Mouse (Mus musculus) myocyte (in vitro differentiated cells): ENCODE data around the gene Prdm5. TPM values are rescaled to one million over a fixed set of nuclear protein-coding genes. Genes with fewer than 3 reads are reported as not detected.

Experiments used
- H3K27me3 ChIP-seq: one replicate; pipeline ENCODE4 v1.6.1; 2011; ENCODE audit not compliant: control insufficient read depth, insufficient read depth, insufficient read length
- H3K36me3 ChIP-seq: one replicate; pipeline ENCODE4 v1.6.1; 2011; ENCODE audit not compliant: control insufficient read depth, insufficient read depth
- H3K4me2 ChIP-seq: one replicate; pipeline ENCODE4 v1.6.1; 2011; ENCODE audit warnings: low read depth, control low read depth
- H3K4me3 ChIP-seq: one replicate; pipeline ENCODE4 v1.5.1; 2011; ENCODE audit warnings: mild to moderate bottlenecking, control low read depth, moderate library complexity
- H3K79me2 ChIP-seq: one replicate; pipeline ENCODE4 v1.6.1; 2011; ENCODE audit not compliant: control insufficient read depth, insufficient read depth
- H3ac ChIP-seq: one replicate; pipeline ENCODE4 v1.6.1; 2011; ENCODE audit not compliant: control insufficient read depth, insufficient read length
- CEBPB ChIP-seq: IDR thresholded peaks from 2 replicates; pipeline ENCODE4 v1.6.1; 2011; ENCODE audit warnings: mild to moderate bottlenecking, moderate library complexity; ENCODE audit not compliant: poor library complexity, insufficient read depth, severe bottlenecking
- E2F4 ChIP-seq: IDR thresholded peaks from one replicate; pipeline ENCODE4 v1.6.1; 2011; ENCODE audit warnings: mild to moderate bottlenecking, control low read depth, moderate library complexity; ENCODE audit not compliant: insufficient read depth
- MAX ChIP-seq: IDR thresholded peaks from one replicate; pipeline ENCODE4 v1.6.1; 2011; ENCODE audit warnings: low read depth, mild to moderate bottlenecking, control low read depth
- MYOD1 ChIP-seq, 3 experiments: IDR thresholded peaks; one replicate each; pipeline ENCODE4 v1.6.1; 2011; ENCODE audit warnings: control low read depth in 2 of 3, low read depth in 2 of 3, mild to moderate bottlenecking in 2 of 3, moderate library complexity in 1 of 3; ENCODE audit not compliant: insufficient read length in 2 of 3, control insufficient read depth in 1 of 3
- MYOG ChIP-seq, 3 experiments: IDR thresholded peaks; one replicate each; pipeline ENCODE4 v1.6.1; 2011; ENCODE audit warnings: control low read depth in 2 of 3, low read depth in 2 of 3, mild to moderate bottlenecking in 2 of 3; ENCODE audit not compliant: insufficient read length in 2 of 3, control insufficient read depth in 1 of 3, insufficient read depth in 1 of 3
- POLR2A ChIP-seq: IDR thresholded peaks from one replicate; pipeline ENCODE4 v1.6.1; 2011; ENCODE audit warnings: low read depth, mild to moderate bottlenecking, control low read depth, moderate library complexity; ENCODE audit not compliant: insufficient read length
- POLR2AphosphoS2 ChIP-seq: IDR thresholded peaks from one replicate; pipeline ENCODE4 v1.6.1; 2011; ENCODE audit warnings: low read depth, control low read depth; ENCODE audit not compliant: insufficient read length
- REST ChIP-seq: IDR thresholded peaks from one replicate; pipeline ENCODE4 v1.6.1; 2011; ENCODE audit warnings: mild to moderate bottlenecking, control low read depth, moderate library complexity; ENCODE audit not compliant: insufficient read depth, insufficient read length
- SRF ChIP-seq: IDR thresholded peaks from one replicate; pipeline ENCODE4 v1.6.1; 2011; ENCODE audit warnings: low read depth; ENCODE audit not compliant: control insufficient read depth, insufficient read length
- TCF12 ChIP-seq: IDR thresholded peaks from one replicate; pipeline ENCODE4 v1.6.1; 2011; ENCODE audit warnings: mild to moderate bottlenecking, control low read depth; ENCODE audit not compliant: poor library complexity, insufficient read depth, severe bottlenecking
- TCF3 ChIP-seq: IDR thresholded peaks from one replicate; pipeline ENCODE4 v1.6.1; 2011; ENCODE audit warnings: low read depth, control low read depth; ENCODE audit not compliant: insufficient read length
- USF1 ChIP-seq: IDR thresholded peaks from one replicate; pipeline ENCODE4 v1.6.1; 2011; ENCODE audit warnings: low read depth, mild to moderate bottlenecking, control low read depth, moderate library complexity
- polyA plus RNA-seq: library from polyadenylated mRNA; unstranded; fragments of >200 nt; fragmentation: generic; extraction: Trizol; gene quantifications from one replicate; pipeline ENCODE4 v1.2.1, GENCODE M21; 2012; ENCODE audit warnings: missing spikeins

Gene Prdm5
- polyA plus RNA-seq, 1 experiment, result 11.5 TPM

GRCm38 (mm10) chr6:65767911-65768310 lies 10.9 kb upstream of the Prdm5 start:
- H3ac ChIP-seq, result no peak overlapping the region
- no peaks in the 10 kb centered on the region for H3K36me3 ChIP-seq
- no peaks in the 10 kb centered on the region for H3K79me2 ChIP-seq
- no peak overlapping the region for H3K4me3 ChIP-seq
- no peak overlapping the region for H3K4me2 ChIP-seq
- TF ChIP-seq MYOG (IDR thresholded peaks at IDR 0.05; ENCODE audit: control insufficient read depth in 1 of 3, insufficient read depth in 1 of 3, insufficient read length in 2 of 3, low read depth in 2 of 3), result no peak
- TF ChIP-seq MAX, result no peak
- no peak for TF ChIP-seq TCF3
- H3K27me3 ChIP-seq, result no peaks in the 10 kb centered on the region

- TF ChIP-seq USF1 (no peak), TCF3 (no peak), CEBPB (no peak), REST (no peak), SRF (no peak), E2F4 (no peak), POLR2A (no peak), POLR2AphosphoS2 (no peak), MYOD1 (IDR thresholded peaks at IDR 0.05; ENCODE audit: control insufficient read depth in 1 of 3, insufficient read length in 2 of 3, low read depth in 2 of 3) (no peak), TCF12 (no peak), MAX (no peak), MYOG (IDR thresholded peaks at IDR 0.05; ENCODE audit: control insufficient read depth in 1 of 3, insufficient read depth in 1 of 3, insufficient read length in 2 of 3, low read depth in 2 of 3) (no peak)
- Histone ChIP-seq H3K4me3 (no peak overlapping the region), H3K4me2 (no peak overlapping the region), H3K79me2 (peaks cover 6% of the 10 kb centered on the region), H3K36me3 (no peaks in the 10 kb centered on the region), H3K27me3 (no peaks in the 10 kb centered on the region), H3ac (no peak overlapping the region)
Measured at GRCm38 (mm10) chr6:65773566-65773965, 5.2 kb upstream of the Prdm5 start.

- peak overlapping the region; percentile 44 for H3K4me3 ChIP-seq
- H3ac ChIP-seq, result peak overlapping the region; percentile 35
- H3K4me2 ChIP-seq, result peak overlapping the region; percentile 85
- H3K79me2 ChIP-seq, result peaks cover 41% of the 10 kb centered on the region
- H3K27me3 ChIP-seq, result no peaks in the 10 kb centered on the region
- no peak for TF ChIP-seq TCF12
- no peak for TF ChIP-seq MYOG (IDR thresholded peaks at IDR 0.05; ENCODE audit: control insufficient read depth in 1 of 3, insufficient read depth in 1 of 3, insufficient read length in 2 of 3, low read depth in 2 of 3)
- no peak for TF ChIP-seq REST
- no peak for TF ChIP-seq TCF3
- TF ChIP-seq E2F4, result no peak
- no peak for TF ChIP-seq POLR2A
- no peak for TF ChIP-seq USF1
- TF ChIP-seq MAX, result no peak
- TF ChIP-seq SRF, result no peak
- TF ChIP-seq CEBPB, result no peak
- no peak for TF ChIP-seq MYOD1 (IDR thresholded peaks at IDR 0.05; ENCODE audit: control insufficient read depth in 1 of 3, insufficient read length in 2 of 3, low read depth in 2 of 3)
- H3K36me3 ChIP-seq, result no peaks in the 10 kb centered on the region
Measured at GRCm38 (mm10) chr6:65779689-65780233, 973 bp downstream of the Prdm5 start.

GRCm38 (mm10) chr6:65781441-65781840 lies 2.7 kb downstream of the Prdm5 start:
- peak overlapping the region; percentile 16 for H3K4me2 ChIP-seq
- H3K36me3 ChIP-seq, result no peaks in the 10 kb centered on the region
- peaks cover 41% of the 10 kb centered on the region for H3K79me2 ChIP-seq
- no peak for TF ChIP-seq TCF12
- no peak for TF ChIP-seq USF1
- TF ChIP-seq POLR2AphosphoS2, result no peak
- no peak for TF ChIP-seq MYOG (IDR thresholded peaks at IDR 0.05; ENCODE audit: control insufficient read depth in 1 of 3, insufficient read depth in 1 of 3, insufficient read length in 2 of 3, low read depth in 2 of 3)
- no peaks in the 10 kb centered on the region for H3K27me3 ChIP-seq
- no peak overlapping the region for H3K4me3 ChIP-seq
- H3ac ChIP-seq, result no peak overlapping the region

- no peak overlapping the region for H3K4me2 ChIP-seq
- H3K79me2 ChIP-seq, result peaks cover 53% of the 10 kb centered on the region
- TF ChIP-seq MAX (no peak), CEBPB (no peak), SRF (no peak), TCF3 (no peak), POLR2AphosphoS2 (no peak), E2F4 (no peak), USF1 (no peak), POLR2A (no peak), REST (no peak), TCF12 (no peak), MYOD1 (IDR thresholded peaks at IDR 0.05; ENCODE audit: control insufficient read depth in 1 of 3, insufficient read length in 2 of 3, low read depth in 2 of 3) (no peak), MYOG (IDR thresholded peaks at IDR 0.05; ENCODE audit: control insufficient read depth in 1 of 3, insufficient read depth in 1 of 3, insufficient read length in 2 of 3, low read depth in 2 of 3) (no peak)
- H3ac ChIP-seq, result no peak overlapping the region
- no peaks in the 10 kb centered on the region for H3K36me3 ChIP-seq
- no peaks in the 10 kb centered on the region for H3K27me3 ChIP-seq
- no peak overlapping the region for H3K4me3 ChIP-seq
Measured at GRCm38 (mm10) chr6:65783670-65784069, 4.9 kb downstream of the Prdm5 start.
